Mouse (Mus musculus) liver, adult 2 months (tissue): ENCODE results near the gene Gm13306. TPM values are rescaled to one million over a fixed set of nuclear protein-coding genes. Genes with fewer than 3 reads are reported as not detected.

Experiments used
- polyA plus RNA-seq: library from polyadenylated mRNA; depleted of rRNA; stranded (reverse); fragments of >200 nt; gene quantifications from 2 replicates; pipeline ENCODE4 v1.2.3, GENCODE M21; 2012; rRNA removed
- total RNA-seq: library from RNA; depleted of rRNA; stranded (reverse); fragments of >200 nt; gene quantifications from 2 replicates; pipeline ENCODE4 v1.2.3, GENCODE M21; 2014; rRNA removed

The Gm13306 gene
- total and polyA plus RNA-seq, 2 experiments = not detected

Other genes with a start within 250 kb of the Gm13306 start
- not detected in 2 replicates for gene Gm21541, start 249.8 kb upstream of the Gm13306 start, total RNA-seq
- not detected in 2 replicates for gene Gm21541, start 249.8 kb upstream of the Gm13306 start, polyA plus RNA-seq
- gene Gm20878, start 211.9 kb upstream of the Gm13306 start, total RNA-seq = not detected in 2 replicates
- 0.27 and 0.33 TPM in 2 replicates for gene Gm20878, start 211.9 kb upstream of the Gm13306 start, polyA plus RNA-seq
- gene Fam205a4, start 187.4 kb upstream of the Gm13306 start, total RNA-seq = not detected in 2 replicates
- not detected in 2 replicates for gene Fam205a4, start 187.4 kb upstream of the Gm13306 start, polyA plus RNA-seq
- gene Gm21093, start 118.7 kb upstream of the Gm13306 start, total RNA-seq = not detected in 2 replicates
- gene Gm21093, start 118.7 kb upstream of the Gm13306 start, polyA plus RNA-seq = not detected in 2 replicates
- not detected in 2 replicates for gene Gm3893, start 62.2 kb upstream of the Gm13306 start, total RNA-seq
- not detected in 2 replicates for gene Gm3893, start 62.2 kb upstream of the Gm13306 start, polyA plus RNA-seq
- 0.92 TPM in 1 of 2 replicates, not detected in the other for gene Gm13304, start 38.6 kb upstream of the Gm13306 start, total RNA-seq
- gene Gm13304, start 38.6 kb upstream of the Gm13306 start, polyA plus RNA-seq = not detected in 2 replicates
- not detected in 2 replicates for gene Gm13305, start 15.2 kb downstream of the Gm13306 start, total RNA-seq
- gene Gm13305, start 15.2 kb downstream of the Gm13306 start, polyA plus RNA-seq = 0.10 TPM in 1 of 2 replicates, not detected in the other
- not detected in 2 replicates for gene Gm10600, start 87.2 kb downstream of the Gm13306 start, total RNA-seq
- gene Gm10600, start 87.2 kb downstream of the Gm13306 start, polyA plus RNA-seq = not detected in 2 replicates
- gene Ccl21b, start 102.3 kb downstream of the Gm13306 start, total RNA-seq = not detected in 2 replicates
- gene Ccl21b, start 102.3 kb downstream of the Gm13306 start, polyA plus RNA-seq = not detected in 2 replicates
- not detected in 2 replicates for gene Gm21953, start 140.8 kb downstream of the Gm13306 start, total RNA-seq
- not detected in 2 replicates for gene Gm21953, start 140.8 kb downstream of the Gm13306 start, polyA plus RNA-seq
- gene Fam205a3, start 164.9 kb downstream of the Gm13306 start, total RNA-seq = not detected in 2 replicates
- not detected in 2 replicates for gene Fam205a3, start 164.9 kb downstream of the Gm13306 start, polyA plus RNA-seq